Mouse (Mus musculus): Measurements from ENCODE around the gene Tns3.

Gene Tns3

GRCm38 (mm10) chr11:8680650-8681049 lies 16.3 kb upstream of the Tns3 start:
- DNase-seq (ENCODE audit: low spot score in 2 of 2): no peak

GRCm38 (mm10) chr11:8679221-8679620 lies 14.9 kb upstream of the Tns3 start:
- no peak for DNase-seq (ENCODE audit: low spot score in 2 of 2)

GRCm38 (mm10) chr11:8678260-8678995 lies 14.1 kb upstream of the Tns3 start:
- DNase-seq (ENCODE audit: low spot score in 2 of 2): no peak

DNA sequence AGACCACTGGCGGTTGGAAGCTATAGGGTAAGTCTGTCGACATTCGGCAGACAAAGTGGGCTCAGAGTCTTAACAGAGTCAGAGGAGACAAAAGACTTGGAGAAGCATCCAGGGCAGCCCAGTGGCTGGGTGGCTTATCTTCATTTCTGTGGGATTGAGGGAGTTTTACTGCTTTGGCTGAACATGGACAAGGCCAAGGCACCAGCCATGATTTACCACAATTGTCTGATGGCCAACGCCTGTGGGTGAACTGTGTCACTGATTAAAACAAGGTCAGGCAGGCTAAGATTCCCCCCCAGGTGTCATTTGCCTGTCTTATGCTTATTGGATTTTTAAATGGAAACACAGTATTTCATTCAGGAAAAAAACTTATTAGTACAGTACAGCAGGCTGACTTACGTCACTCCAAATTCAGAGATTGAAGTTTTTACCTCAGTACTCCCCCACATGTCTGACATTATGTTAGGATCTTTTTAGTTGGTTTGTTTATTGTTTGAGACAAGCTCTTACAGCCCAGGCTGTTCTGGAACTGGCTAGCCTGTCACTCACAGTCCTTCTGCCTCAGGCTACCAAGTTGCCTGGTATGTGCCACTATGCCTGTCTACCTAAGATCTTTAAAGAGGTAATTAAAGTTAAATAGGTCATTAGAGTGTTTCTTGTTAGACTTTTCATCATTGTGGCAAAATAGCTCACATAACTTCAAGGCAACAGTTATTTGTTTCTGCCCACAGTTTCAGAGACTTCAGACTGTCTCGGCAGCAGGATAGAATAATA lies 11.6 kb upstream of the Tns3 start:
- DNase-seq (ENCODE audit: low spot score in 2 of 2): no peak

GRCm38 (mm10) chr11:8674549-8675149 lies 10.3 kb upstream of the Tns3 start:
- DNase-seq (ENCODE audit: low spot score in 2 of 2): no peak

DNA sequence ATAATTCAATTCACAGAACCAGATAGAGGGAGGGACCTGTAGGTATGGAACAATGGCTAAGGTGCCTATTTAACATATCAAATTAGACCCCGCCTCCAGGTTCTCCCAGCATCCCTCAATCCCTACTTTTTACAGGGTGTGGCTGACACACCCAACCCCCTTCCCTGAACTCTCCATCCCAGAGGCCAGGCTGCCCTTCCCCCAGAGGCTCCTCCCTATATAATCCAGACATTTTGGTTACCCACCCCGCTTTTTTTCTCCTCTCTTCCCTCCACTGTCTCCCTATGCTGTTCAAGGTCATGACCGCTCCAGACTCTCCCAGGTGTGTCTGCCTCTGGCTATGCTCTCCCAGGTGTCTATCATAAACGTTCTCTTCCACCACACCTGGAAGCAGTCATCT lies 7.4 kb upstream of the Tns3 start:
- DNase-seq (ENCODE audit: low spot score in 2 of 2): no peak

DNA sequence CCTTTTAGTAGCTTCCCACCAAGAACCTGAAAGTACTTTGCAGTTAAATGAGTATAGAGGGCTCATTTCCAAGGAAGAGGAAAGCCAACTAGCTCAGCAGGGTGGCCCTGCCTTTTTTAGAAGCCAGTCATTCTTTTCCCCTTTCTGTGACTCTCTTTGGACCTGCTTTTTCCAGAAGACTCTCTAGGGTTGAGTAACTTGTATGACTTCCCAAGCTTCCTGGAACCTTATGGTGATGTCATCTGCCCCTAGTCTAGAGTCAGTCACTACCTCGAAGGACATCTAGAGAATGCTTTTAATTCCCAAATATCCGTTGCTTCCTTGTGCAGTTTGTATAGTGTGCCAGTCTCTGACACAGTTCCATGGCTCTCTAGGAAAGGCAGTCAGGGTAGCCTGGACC lies 4.8 kb upstream of the Tns3 start:
- no peak for DNase-seq (ENCODE audit: low spot score in 2 of 2)

GRCm38 (mm10) chr11:8664797-8665196 lies 462 bp upstream of the Tns3 start:
- DNase-seq (ENCODE audit: low spot score in 2 of 2): no peak

DNA sequence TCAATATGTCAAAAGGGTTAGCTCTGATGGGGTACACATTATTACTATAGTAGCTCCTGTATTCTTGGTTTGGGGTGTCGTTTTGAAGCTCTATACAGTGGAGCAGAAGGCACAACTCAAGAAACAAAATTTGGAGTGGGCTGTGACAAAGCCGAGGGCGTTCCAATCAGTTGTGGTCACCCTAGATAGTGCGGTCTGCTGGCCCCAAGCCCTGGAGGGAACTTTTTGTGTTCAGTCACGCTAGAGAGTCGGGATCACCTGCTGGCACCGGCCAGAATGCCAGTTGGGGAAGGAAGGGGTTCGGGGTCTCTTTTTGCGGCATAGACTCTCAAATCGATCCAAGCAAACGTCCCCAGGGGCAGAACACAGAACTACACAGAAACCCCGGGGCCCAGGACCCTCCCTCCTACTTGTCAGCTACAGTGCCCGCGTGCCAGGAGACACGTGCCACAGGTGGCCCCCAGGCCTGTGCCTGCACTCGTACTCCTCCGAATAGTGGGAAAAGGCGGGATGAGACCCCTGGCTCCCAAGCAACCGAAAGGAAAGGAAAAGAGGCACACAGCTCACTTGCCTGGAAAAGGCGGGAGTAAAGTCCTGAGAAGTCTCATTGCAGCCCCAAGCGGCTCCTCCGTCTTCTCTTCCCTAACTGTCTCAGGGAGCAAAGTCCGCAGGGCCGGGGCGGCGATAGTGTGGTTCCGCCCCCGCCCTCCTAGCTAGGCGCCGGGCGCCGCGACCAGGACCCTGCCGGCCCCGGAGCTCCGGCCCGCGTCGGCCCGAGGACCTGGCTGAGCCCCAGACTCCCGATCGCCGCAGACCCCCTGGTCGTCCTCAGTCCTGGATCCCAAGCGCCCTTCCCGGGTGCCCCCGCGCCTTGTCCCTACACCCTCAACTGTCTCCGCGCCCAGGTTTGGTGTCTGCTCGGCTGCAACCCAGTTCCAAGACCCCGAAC lies 617 bp downstream of the Tns3 start:
- peak in 1 of 2 experiments; percentile 51 for DNase-seq (ENCODE audit: low spot score in 2 of 2)

- DNase-seq (ENCODE audit: low spot score in 2 of 2): no peak
Observed at GRCm38 (mm10) chr11:8662706-8663429, 1.5 kb downstream of the Tns3 start.

GRCm38 (mm10) chr11:8660951-8661350 lies 3.4 kb downstream of the Tns3 start:
- no peak for DNase-seq (ENCODE audit: low spot score in 2 of 2)

DNA sequence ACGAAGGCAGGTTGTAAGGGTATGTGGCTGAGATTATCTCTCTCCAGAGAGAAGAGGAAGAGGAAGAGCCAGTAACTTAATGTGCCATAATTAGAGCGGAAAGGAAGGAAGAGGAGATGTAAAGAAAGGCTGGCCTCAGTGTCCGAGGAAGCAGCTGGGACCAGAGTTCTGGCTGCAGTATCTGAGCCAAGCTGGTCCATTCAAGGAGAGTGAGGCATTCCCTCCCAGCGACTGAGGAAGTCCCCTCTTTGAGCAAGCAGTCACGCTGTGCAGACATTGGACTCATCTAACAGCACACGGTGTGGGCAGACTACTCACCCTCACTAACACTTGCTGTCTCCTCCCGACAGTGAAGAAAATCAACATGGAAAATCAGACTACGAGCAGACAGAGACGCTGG lies 4.5 kb downstream of the Tns3 start:
- no peak for DNase-seq (ENCODE audit: low spot score in 2 of 2)

GRCm38 (mm10) chr11:8659061-8659460 lies 5.3 kb downstream of the Tns3 start:
- no peak for DNase-seq (ENCODE audit: low spot score in 2 of 2)

DNA sequence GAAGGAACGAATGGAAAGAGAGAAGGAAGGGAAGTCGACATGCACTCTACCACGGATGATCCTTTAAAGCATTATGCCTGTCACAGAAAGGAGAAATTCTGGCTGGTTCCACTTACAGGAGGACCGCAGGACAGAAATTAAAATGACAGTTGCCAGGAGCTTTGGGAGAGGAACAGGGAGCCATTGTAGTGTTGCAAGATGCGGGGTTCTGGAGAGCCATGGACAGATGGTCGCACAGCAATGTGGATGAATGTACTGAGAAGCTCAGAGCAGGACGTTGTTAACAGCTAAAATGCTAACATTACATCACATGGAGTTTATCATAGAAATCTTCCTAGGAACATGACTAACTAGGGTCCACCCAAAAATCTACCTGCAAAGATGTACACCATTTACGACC lies 6.8 kb downstream of the Tns3 start:
- no peak for DNase-seq (ENCODE audit: low spot score in 2 of 2)

DNA sequence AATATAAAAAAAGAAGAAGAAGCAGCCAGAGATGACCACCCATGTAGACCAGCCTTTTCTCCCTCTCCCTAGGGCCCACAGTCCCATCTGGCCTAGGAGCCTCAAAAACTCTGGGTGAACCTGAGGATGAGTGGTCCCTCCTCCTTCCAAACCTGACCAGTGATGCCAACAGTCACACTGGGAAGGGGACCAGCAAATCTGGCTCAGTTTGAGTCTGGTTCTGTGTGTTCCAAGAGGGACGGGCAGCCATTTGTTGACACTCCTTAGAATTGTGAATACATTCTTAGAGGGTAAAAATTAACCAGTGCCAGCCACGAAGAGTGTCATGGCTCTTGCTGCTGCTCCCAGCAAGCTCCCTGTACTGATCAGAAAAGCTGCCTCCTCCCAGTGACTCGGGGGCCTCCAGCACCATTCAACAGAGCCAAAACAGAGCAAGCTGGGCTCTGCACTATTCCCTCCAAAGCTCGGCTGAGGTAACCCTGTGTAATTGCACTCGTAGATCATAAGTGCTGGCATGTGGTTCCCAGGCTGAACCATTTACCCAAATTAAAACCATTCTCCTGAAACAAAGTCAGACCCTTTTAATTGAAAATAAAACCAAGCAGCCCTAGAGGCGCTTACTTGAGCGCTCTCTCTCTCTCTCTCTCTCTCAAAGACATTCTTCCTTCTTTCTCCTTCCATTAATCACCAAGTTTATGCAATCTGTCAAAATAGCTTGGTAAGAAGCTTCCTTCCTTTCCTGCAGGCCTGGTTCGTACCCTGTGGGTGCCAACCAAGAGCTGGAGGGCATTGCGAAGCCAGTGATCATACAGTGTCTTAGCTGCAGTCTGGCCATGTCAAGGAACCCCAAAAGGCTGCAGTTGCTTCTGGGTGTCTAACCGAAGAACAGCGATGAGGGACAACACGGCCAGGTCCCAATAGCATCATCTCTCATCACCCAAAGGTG lies 7.6 kb downstream of the Tns3 start:
- no peak for DNase-seq (ENCODE audit: low spot score in 2 of 2)

DNA sequence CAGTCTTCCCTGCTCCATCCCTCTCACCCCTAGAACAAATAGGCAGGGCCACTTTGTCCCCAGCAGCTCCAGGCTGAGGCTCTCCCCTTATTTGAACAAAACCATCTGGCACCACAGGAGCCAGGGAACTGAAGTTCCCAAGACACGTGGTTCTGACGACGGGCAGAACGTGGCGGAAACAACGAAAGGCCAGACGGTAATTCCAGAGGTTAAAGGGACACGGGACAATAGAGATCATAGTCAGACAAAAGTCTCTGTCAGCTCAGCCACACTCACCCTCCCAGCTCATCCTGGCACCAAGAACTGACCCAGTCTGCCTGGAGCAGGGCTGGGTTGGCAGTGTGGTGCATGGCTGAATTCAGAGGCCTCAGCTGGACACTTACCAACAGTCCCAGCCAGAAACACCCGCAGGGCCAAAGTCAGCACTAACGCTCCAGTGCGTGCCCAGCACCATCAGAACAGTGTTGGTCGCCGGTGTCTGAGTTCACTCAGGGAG lies 10.5 kb downstream of the Tns3 start:
- peak in 1 of 2 experiments; percentile 62 for DNase-seq (ENCODE audit: low spot score in 2 of 2)

DNA sequence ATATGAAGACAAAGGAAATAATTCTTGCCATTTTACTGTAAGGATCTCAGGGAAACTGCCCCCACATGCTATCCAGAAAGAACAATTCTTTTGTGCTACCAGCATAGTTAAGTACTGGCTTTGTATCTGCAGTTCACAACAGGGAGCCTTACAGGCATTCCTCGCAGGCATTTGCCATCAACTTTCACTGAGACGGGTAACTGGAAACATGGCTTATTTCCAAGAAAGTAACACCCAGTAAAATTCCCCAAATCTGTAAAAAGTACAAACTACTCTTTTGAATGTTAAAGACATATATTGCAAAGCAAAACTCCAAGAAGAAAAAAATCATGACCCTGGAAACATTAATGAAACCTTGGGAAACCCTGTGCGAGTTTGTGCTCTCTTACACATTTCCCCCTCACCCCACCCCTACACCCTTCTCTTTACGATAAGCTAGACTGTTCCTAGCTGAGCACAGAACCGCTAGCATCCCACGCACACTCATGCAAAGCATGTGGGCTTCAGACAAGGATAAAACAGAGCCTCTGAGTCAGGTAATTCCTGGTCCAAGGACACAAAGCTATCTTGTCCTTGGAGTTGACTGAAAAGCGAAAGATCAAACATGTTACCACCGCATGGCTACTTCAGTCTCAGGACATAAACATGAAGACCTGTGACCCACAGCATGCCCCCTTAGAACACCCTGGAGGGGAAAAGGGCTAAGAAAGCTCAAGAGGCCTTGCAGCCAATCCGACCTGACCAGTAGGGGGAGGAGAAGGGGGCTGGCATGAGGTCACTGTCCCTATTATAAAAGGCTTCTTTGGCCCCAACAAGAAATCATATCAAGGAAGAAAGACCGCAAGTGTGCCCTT lies 11.3 kb downstream of the Tns3 start:
- DNase-seq (ENCODE audit: low spot score in 2 of 2): no peak

DNA sequence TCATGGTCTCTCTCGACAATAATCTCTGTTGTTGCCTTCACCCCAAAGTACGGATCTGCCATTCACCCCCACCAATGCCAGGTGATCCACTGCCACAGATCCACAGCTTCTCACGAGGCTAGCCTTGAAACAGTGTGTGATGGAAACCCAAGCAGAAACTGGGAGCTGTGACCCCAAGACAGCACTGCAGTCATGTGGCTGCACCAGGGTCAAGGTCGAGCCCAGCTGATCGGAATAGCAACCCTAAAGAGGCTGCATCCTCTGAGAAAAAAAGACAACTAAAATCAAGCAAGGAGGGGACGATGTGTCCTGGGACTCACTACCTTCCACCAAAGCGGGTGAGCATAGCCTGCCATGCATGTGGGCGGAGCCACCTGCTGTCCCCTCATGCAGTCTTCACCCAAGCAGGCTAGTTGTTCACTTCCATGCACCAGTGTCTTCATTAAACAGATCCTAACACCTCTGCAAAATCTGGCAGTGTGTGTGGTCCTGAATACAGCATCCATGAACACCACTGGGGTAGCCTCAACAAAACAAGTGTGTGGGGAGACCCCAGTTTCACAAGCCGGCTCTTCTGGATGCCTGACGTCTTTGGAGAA lies 12.1 kb downstream of the Tns3 start:
- DNase-seq (ENCODE audit: low spot score in 2 of 2): no peak

All from cerebellum, postnatal 4 days (tissue).